Mouse (Mus musculus): ENCODE measurements around the gene Ciao1.

DNA sequence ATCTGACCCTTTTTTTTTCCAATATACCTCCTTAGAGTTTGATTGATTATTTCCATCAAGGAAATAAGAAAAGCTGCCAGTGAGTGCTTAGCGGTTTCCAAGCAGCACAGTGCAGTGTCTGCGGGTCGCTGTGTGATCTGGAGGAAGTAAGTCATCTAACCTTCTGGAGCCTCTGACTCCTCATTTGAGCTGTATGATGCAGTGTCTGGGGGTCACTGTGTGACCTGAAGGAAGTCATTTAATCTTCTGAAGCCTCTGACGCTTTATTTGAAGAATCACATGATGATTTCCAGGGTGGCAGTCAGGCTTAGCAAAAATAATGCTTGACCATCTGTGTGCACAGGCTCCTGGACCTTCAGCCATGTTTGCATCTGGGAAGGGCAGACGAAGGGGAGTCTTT is 5.2 kb upstream of the Ciao1 start:
- no peak for TF ChIP-seq CTCF (IDR thresholded peaks at IDR 0.05; ENCODE audit: borderline replicate concordance, control insufficient read depth, extremely low read depth, insufficient read depth, low read length, poor library complexity)
- no peak for TF ChIP-seq POLR2A (IDR thresholded peaks at IDR 0.05; ENCODE audit: control insufficient read depth, extremely low read depth, insufficient read depth, low read length, poor library complexity)

Data from thymus, adult 2 months (tissue).